Mouse (Mus musculus): ENCODE data around the gene Olfr1160.
"Not testable (repeated sequence)": the region's sequence is repeated elsewhere in the genome, so short reads cannot be mapped to it uniquely, and the experiment has no call there.

The Olfr1160 gene

DNA sequence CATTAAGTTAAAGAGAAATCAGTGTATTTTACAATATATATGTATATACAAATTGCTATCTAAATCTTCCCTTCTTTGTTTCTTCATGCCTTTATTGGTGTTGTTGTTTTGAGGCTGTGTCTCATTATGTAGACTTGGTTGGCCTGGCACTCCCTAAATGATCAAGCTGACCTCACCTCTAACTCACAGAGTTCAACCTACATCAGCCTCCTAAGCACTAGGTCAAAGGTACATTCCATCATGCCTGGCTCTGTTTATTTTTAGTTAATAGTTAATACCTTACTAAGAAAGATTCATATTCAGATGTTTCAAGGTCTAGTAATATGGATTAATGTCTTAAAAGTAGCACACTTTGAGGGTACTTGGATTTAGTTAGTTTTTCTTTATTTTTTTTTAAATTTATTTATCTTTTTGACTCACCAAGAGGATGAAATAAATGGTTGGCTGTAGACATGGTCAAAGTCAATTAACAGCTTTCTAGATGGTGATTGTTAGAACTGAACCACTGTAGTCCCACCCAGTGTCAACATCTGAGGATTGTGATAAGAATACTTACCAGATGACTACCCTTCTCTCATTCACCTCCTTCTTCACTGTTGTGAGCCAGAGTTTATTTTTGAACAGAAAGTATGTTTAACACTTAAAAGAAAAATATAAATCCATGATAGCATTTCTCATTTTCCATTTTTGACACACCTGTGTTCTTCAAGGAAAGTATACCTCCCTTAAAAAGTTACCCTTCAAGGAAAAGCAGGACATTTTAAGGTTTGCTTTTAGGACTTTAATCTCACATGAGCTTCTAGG is at the start of gene Olfr1160:
Gene Olfr1160, minus strand, starts transcription at position 754 of the 804 bp plus-strand sequence.
- no peak for DNase-seq (ENCODE audit: low spot score in 2 of 2)

DNA sequence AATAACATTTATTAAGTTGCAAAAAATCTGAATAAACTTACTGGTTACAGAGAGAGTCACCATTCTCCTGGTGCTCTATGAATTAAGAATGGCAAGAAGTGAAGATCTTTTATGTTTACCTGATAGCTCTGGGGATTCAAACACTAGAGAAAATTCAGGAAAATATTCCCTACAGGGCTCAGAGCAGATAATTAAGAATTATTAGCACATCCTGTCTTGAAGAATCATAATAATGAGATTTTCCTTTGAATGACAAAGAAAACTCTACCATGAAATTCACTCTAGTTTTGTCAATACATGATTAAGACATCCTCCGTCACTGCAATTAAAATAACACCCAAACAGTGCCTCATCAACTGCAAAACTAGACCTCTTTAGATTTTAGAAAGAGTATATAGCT is 43.0 kb upstream of the Olfr1160 start, which contains the start of gene Olfr1162:
Gene Olfr1162, minus strand, starts transcription at position 101 of the 400 bp plus-strand sequence.
- DNase-seq (ENCODE audit: low spot score in 2 of 2), result no peak

DNA sequence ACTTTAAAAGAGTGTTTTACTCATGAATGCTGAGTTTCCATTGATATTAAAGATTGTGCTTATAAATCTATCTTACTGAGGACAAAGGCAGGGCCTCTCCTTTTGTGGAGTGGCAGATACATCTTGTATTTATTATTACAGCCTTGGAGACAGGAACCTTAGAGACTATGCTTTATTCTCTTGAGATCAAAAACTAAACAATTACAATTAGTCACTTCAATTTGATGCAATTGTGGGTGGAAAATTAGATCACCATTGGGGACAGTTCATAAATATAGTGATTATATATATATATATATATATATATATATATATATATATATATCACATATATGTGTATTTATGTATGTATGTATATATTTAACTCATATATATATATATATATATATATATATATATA is 29.5 kb upstream of the Olfr1160 start, which contains the start of gene Olfr73:
Gene Olfr73, minus strand, starts transcription at position 101 of the 400 bp plus-strand sequence.
- DNase-seq (ENCODE audit: low spot score in 2 of 2), result no peak

DNA sequence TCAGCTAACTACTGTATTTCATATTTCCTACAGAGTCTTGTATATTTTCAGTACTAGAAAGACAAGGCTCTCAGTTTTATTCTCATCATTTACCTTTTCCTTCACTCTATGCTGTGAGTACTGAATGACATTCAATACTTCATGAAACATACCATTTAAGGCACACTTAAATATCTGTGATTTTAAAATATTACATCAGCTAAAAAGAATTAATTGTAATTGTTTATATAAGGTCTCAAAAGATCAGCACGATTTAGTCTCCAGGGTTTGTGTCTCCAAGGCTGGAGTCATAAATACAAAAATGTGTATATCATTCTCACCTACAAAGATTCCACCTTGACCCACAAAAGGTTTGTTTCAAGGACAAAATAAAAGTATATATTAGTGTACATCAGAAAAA is 14.4 kb upstream of the Olfr1160 start, which contains the start of gene Olfr1161:
Gene Olfr1161, plus strand, starts transcription at position 301 of the 400 bp plus-strand sequence.
- not testable (repeated sequence) for DNase-seq (ENCODE audit: low spot score in 2 of 2)

DNA sequence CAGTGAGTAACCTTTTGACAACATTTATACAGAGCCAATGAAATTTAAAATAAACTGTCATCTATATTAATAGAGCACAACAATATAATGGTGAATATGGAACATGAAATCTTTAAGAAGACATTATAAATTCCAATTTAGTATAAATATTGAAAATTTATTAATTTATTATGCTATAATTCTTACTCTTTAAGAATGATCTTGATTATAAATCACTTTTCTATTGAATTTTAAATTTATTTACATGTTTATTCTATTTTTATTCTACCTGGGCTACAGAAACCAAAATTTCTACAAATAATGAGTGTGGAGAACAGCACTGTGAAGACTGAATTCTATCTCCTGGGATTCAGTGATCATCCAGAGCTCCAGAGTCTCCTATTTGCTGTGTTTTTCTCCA is 18.3 kb downstream of the Olfr1160 start, which contains the start of gene Olfr1158:
Gene Olfr1158, plus strand, starts transcription at position 301 of the 400 bp plus-strand sequence.
- no peak for DNase-seq (ENCODE audit: low spot score in 2 of 2)

DNA sequence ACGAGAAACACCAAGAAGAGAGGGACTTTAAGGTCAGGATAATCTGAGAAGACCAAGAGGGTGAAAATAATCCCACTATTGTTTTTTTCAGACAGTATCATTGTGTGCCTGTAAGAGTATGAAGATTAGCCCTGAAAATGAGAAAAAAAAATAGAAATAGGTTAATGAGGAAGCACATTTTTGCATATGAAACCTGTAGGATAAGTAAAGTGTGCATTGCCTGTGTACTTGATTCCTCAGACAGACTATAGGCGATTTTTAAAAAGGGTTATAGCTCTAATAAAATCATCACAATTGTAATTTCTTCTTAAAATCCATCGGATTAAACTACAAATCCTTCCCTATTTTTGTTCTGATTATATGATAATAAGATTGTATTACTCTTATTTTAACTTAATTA is 33.5 kb downstream of the Olfr1160 start, which contains the start of gene Olfr74:
Gene Olfr74, minus strand, starts transcription at position 101 of the 400 bp plus-strand sequence.
- DNase-seq (ENCODE audit: low spot score in 2 of 2), result no peak

DNA sequence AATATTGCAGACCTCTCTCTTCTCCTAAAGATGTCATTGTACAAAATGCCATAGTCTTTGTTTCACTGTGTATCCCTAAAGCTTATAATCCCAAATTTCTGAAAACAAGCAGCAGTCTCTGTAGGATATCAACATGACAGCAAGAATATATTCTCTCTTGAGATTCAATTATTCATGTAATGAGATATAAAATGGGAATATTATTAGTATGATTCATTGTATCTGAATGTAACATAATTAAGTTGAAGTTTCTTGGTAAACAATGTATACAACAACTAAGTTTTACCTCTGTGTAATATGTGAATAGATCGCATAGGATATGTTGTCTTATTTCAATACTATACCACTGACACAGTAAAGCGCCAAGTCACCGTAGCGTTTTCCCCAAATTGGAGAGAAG is 39.9 kb downstream of the Olfr1160 start, which contains the start of gene Olfr1157:
Gene Olfr1157, minus strand, starts transcription at position 101 of the 400 bp plus-strand sequence.
- DNase-seq (ENCODE audit: low spot score in 2 of 2), result no peak

DNA sequence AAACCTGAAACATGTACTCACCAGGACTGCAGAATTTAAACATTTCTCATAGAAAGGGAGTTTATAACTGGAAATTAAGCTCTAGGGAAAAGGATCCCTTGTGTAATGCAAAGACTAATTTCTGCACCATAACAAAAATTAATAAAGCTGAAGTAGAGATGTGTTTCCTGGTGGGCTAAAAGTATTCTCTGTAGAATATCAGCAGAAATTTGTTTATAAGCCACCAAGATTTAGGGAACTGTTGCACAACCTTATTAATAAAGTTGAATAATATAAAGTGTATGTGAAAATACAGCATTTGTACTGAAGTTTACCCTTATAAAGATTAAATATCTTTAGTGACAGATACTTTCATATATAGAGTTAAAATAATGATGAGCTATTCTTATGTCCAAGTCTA is 55.1 kb downstream of the Olfr1160 start, which contains the start of gene Olfr1156:
Gene Olfr1156, minus strand, starts transcription at position 101 of the 400 bp plus-strand sequence.
- DNase-seq (ENCODE audit: low spot score in 2 of 2), result no peak
